10 mouse cellular contexts compared by ENCODE assay signal in the genomic region with DNA sequence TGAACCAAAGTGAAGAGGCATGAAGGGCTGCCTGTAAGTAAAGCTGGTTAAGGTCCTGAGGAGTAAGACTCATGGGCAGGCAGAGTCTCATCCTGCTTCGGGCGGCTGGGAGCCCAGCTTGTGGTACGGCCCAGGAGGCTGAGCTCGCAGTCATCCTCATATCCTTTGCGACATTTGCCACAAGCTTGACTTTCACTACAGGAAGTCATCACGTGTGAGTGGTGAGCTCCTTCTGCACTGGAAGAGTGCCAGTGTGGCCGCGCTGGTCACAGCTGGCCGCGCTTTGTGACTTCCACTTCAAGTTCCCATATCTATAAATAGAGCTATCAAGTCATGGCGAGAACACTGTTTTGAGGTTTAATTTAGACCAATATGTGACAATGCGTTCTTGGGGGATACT. TPM values are rescaled to one million over a fixed set of nuclear protein-coding genes. Genes with fewer than 3 reads are reported as not detected.
DNase-seq lines count a peak whose midpoint lies in the region.
"Had no signal": no experiment of that assay in that cellular context is flagged by ENCODE, and none has a peak within 500 bp of the region (broad histone marks: within the 10 kb centered on the region; RNA-seq: fewer than 3 reads in every experiment).

No protein-coding gene starts in this region.

- no peaks in the 10 kb centered on the region for H3K27me3 ChIP-seq in limb, embryonic 10.5 days (ENCODE audit: low read depth, poor library complexity, severe bottlenecking)
- H3K27me3 ChIP-seq: embryonic facial prominence, embryonic 13.5 days; midbrain, embryonic 12.5 days had no signal

- H3K27ac ChIP-seq in limb, embryonic 10.5 days: no peak overlapping the region
- H3K27ac ChIP-seq: embryonic facial prominence, embryonic 13.5 days; midbrain, embryonic 12.5 days had no signal

- H3K9me3 ChIP-seq in limb, embryonic 10.5 days (replicated peaks): no peaks in the 10 kb centered on the region
- H3K9me3 ChIP-seq: embryonic facial prominence, embryonic 13.5 days; midbrain, embryonic 12.5 days had no signal

- peak; percentile 29 for DNase-seq in adrenal gland, adult 8-10 months
- DNase-seq in adrenal gland, adult 2 months: no peak
- peak; percentile 86 for DNase-seq in A20 (ENCODE audit: low read depth, low spot score)
- DNase-seq in gastrocnemius, postnatal 25 days: peak; percentile 49
- DNase-seq in kidney, postnatal 36 days: peak; percentile 60 to 73
- peak; percentile 18 to 84 for DNase-seq in natural killer cell, adult 2 months (ENCODE audit: low spot score in 2 of 2)
- no peak for DNase-seq in embryo, embryonic 11 days
- DNase-seq in limb, embryonic 10.5 days (ENCODE audit: low spot score): no peak

- H3K36me3 ChIP-seq in limb, embryonic 10.5 days: no peaks in the 10 kb centered on the region
- H3K36me3 ChIP-seq: embryonic facial prominence, embryonic 13.5 days had no signal

- WGBS in limb, embryonic 10.5 days: 92% methylated on average over 12 of the region's 12 CpGs

- no peak overlapping the region for H3K4me3 ChIP-seq in limb, embryonic 10.5 days
- H3K4me3 ChIP-seq: embryonic facial prominence, embryonic 13.5 days; midbrain, embryonic 12.5 days had no signal

- peaks cover 5% of the 10 kb centered on the region for H3K4me1 ChIP-seq in limb, embryonic 10.5 days
- H3K4me1 ChIP-seq: embryonic facial prominence, embryonic 13.5 days had no signal

RNA-seq across cellular contexts. Expression of a gene that starts 18.7 kb away (rescaled TPM):
- under 1 TPM in 1 of 4 experiments, not detected in 3; 0.07 TPM for total RNA-seq in adrenal gland, adult 8-10 months (2022)
- under 1 TPM in 1 of 2 experiments, not detected in 1; 0.10 TPM for total RNA-seq in adrenal gland, adult 2 months (2021)
- 0.06 TPM in 1 of 2 replicates, not detected in the other for polyA plus RNA-seq in adrenal gland, adult 2 months (2012; rRNA removed)
- total RNA-seq in gastrocnemius, postnatal 25 days (2021): not detected
- 0.06 TPM in 1 of 2 replicates, not detected in the other for polyA plus RNA-seq in limb, embryonic 10.5 days (2016; fragmentation: Nextera tagmentation; extraction: Ambion mirVana)

Comparison
In these comparisons a context has a peak if more than half of its experiments do, and no peak if none do; other contexts are left out.
1. DNase-seq: peak in adrenal gland, adult 8-10 months (single experiment), A20 (single experiment), gastrocnemius, postnatal 25 days (single experiment), kidney, postnatal 36 days (2 of 2) and natural killer cell, adult 2 months (2 of 2); none in adrenal gland, adult 2 months (single experiment), embryo, embryonic 11 days (single experiment) and limb, embryonic 10.5 days (single experiment).